Mouse (Mus musculus): ENCODE data around the gene Fmo5.

GRCm38 (mm10) chr3:97615154-97615553 lies 13.4 kb upstream of the Fmo5 start:
- TF ChIP-seq CTCF (IDR thresholded peaks at IDR 0.05; ENCODE audit: borderline replicate concordance, control insufficient read depth, extremely low read depth, insufficient read depth, low read length, poor library complexity) (no peak), POLR2A (IDR thresholded peaks at IDR 0.05; ENCODE audit: control insufficient read depth, extremely low read depth, insufficient read depth, low read length, poor library complexity) (no peak)

Measured in thymus, adult 2 months (tissue).